Mouse (Mus musculus) left cerebral cortex, adult 9 months (tissue): Measurements from ENCODE around the gene AC161166.1.
"Not testable (repeated sequence)": the region's sequence is repeated elsewhere in the genome, so short reads cannot be mapped to it uniquely, and the experiment has no call there.

Experiments
- DNase-seq, 2 experiments: peaks; one replicate each; pipeline ENCODE4 v3.0.0; 2022; ENCODE audit warnings: low spot score in 2 of 2

The AC161166.1 gene

GRCm38 (mm10) chr7:24485481-24485880 is 26.8 kb downstream of the AC161166.1 start:
- DNase-seq = peak in 1 of 2 experiments; percentile 38

- DNase-seq = not testable (repeated sequence)
Observed at GRCm38 (mm10) chr7:24483291-24483690, 29.0 kb downstream of the AC161166.1 start.

GRCm38 (mm10) chr7:24482208-24483020 is 29.8 kb downstream of the AC161166.1 start:
- DNase-seq = peak in 1 of 2 experiments; percentile 14

- DNase-seq = peak; percentile 76 to 90
Observed at GRCm38 (mm10) chr7:24481474-24482207, 30.6 kb downstream of the AC161166.1 start, which contains the start of gene Cadm4. Cadm4 (plus strand) TSS chr7:24482023.

DNA sequence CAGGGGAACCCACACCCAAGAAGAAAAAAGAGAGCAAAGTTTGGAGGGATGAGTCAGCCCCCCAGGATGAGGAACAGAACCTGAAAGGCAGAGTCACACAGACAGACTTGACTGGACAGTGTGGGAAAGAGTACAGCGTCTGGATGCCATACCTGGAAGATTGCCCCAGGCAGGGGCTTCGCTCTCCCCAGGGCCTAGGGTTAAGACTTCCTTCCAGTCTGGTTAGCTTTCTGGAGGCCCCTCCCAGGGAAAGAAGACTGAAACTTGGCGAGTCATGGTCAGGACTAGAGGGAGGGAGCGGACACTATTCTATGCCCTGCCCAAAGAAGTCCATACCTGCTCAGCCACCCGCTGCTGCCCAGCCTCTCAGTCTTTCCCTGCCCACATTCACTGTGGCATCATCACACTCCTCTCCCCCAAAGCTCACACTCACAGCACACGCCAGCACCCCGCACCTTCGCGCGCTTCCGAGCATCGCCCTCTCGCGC is 31.2 kb downstream of the AC161166.1 start:
- DNase-seq = no peak

GRCm38 (mm10) chr7:24480121-24480941 is 31.9 kb downstream of the AC161166.1 start:
- peak in 1 of 2 experiments; percentile 56 for DNase-seq

- no peak for DNase-seq
Observed at GRCm38 (mm10) chr7:24479685-24480084, 32.6 kb downstream of the AC161166.1 start.

- no peak for DNase-seq
Observed at GRCm38 (mm10) chr7:24478911-24479310, 33.3 kb downstream of the AC161166.1 start.

DNA sequence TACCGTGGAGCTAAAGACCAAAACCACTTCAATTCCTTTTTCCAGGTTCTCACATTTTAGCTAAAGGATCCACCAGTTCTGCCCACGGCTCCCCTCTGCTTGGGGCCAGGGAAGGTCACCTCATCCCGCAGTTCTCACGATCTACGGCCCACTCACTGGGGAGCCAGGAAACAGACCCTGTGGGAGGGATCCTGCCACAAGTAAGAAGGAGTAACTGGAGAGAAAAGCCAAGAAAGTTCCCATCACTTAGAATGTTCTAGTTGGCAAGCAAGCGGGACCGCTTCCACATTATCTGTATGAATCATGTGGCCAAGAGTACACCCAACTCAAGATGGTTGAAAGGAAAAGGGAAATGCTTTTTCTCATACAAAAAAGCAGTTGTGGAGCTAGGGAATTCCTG is 35.4 kb downstream of the AC161166.1 start:
- DNase-seq = peak in 1 of 2 experiments; percentile 60

DNA sequence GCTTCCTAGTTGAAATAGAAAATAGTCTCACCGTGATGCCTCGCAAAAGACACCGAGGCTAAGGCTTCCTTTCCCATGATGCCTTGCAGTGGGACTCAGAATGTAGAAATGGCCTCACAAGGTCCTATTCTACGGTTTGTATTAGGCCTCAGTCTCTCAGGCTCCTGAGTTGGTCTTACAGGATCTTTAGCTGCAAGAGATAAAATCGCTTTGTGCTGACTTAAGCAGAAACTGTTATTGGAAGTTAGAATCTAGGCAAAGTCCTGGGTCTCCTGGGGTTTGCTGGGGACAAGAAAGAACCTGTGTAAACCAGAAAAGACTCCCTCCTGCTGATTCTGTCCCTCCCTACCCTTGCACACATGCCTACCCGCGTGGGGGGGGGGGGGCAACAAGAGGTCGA is 35.9 kb downstream of the AC161166.1 start:
- no peak for DNase-seq

DNA sequence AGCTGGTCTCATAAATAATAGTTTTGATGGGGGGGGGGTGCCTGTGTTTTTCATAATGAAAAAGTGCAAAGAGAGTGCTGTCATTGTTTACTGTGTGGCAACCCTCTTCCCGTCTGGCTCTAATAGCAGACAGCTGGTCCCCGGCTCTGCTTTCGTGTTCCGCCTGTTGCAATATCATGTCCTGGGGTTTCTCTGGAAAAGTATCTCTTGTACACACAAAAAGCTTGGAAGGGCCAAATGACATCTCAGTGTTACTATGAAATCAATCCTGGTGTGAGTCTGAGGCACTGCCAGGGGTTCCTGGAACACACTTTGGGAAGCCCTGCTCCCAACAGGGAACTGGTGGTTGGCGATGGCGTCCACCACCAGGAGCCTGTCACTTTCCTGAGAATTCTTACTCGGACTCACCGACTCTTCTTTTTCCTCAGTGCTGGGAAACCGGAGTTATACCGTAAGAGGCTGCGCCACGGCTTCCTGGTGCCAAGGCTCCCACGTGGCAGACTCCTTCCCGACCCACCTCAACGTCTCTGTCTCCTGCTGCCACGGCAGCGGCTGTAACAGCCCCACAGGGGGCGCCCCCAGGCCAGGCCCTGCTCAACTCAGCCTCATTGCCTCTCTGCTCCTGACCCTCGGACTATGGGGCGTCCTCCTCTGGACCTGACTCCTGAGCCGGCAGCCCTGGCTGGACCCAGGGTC is 37.3 kb downstream of the AC161166.1 start:
- peak in 1 of 2 experiments; percentile 31 for DNase-seq

- DNase-seq = peak in 1 of 2 experiments; percentile 74
Observed at GRCm38 (mm10) chr7:24473913-24474529, 38.2 kb downstream of the AC161166.1 start.

GRCm38 (mm10) chr7:24472937-24473336 is 39.3 kb downstream of the AC161166.1 start:
- peak in 1 of 2 experiments; percentile 26 for DNase-seq

DNA sequence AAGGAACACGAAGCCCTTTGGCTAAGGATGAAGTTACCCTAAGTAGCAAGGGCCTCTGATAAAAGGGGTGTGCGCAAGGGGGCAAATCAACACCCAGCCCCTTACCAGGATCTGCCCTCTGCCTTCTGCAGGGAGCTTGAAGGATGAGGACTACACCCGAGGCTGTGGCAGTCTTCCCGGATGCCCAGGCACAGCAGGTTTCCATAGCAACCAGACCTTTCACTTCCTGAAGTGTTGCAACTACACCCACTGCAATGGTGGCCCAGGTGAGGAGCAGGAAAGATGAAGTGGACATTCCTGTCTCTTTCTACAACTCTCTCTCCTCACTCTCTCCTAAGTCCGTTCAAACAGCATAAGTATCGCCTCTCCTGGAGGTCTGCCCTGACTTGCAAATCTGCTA is 39.8 kb downstream of the AC161166.1 start:
- peak in 1 of 2 experiments; percentile 13 for DNase-seq

- DNase-seq = no peak
Observed at GRCm38 (mm10) chr7:24470356-24470755, 41.9 kb downstream of the AC161166.1 start.

GRCm38 (mm10) chr7:24469126-24469525 is 43.1 kb downstream of the AC161166.1 start:
- DNase-seq = no peak

GRCm38 (mm10) chr7:24467886-24468285 is 44.4 kb downstream of the AC161166.1 start:
- no peak for DNase-seq

GRCm38 (mm10) chr7:24466835-24467234 is 45.4 kb downstream of the AC161166.1 start:
- DNase-seq = no peak

GRCm38 (mm10) chr7:24462388-24463319 is 49.6 kb downstream of the AC161166.1 start, which contains the start of gene Plaur:
Plaur (plus strand) TSS chr7:24462484.
- no peak for DNase-seq
